Mouse (Mus musculus) 3T3-L1 (cell line): ENCODE measurements around the gene Fam120c.

Experiments
- DNase-seq: peaks from one replicate; pipeline ENCODE4 v3.0.0-alpha.2; 2015; ENCODE audit warnings: low read depth, low spot score

Fam120c gene

GRCm38 (mm10) chrX:151343761-151344500 is at the start of gene Fam120c:
Gene Fam120c, plus strand, starts transcription at chrX:151344175.
- DNase-seq, result peak; percentile 84

GRCm38 (mm10) chrX:151298329-151298728 is 45.6 kb upstream of the Fam120c start:
- DNase-seq, result no peak

- DNase-seq, result no peak
Observed at GRCm38 (mm10) chrX:151313732-151314131, 30.2 kb upstream of the Fam120c start.

- no peak for DNase-seq
Observed at GRCm38 (mm10) chrX:151333615-151334014, 10.4 kb upstream of the Fam120c start.

- peak; percentile 5 for DNase-seq
Observed at GRCm38 (mm10) chrX:151337804-151338203, 6.2 kb upstream of the Fam120c start.

GRCm38 (mm10) chrX:151344501-151344984 is 568 bp downstream of the Fam120c start:
- peak; percentile 29 for DNase-seq

- DNase-seq, result peak; percentile 21
Observed at GRCm38 (mm10) chrX:151345333-151346125, 1.6 kb downstream of the Fam120c start.

GRCm38 (mm10) chrX:151347278-151347677 is 3.3 kb downstream of the Fam120c start:
- DNase-seq, result peak; percentile 18

- peak; percentile 64 for DNase-seq
Observed at GRCm38 (mm10) chrX:151349322-151349721, 5.3 kb downstream of the Fam120c start.

GRCm38 (mm10) chrX:151418801-151419200 is 74.8 kb downstream of the Fam120c start:
- DNase-seq, result no peak

- DNase-seq, result no peak
Observed at GRCm38 (mm10) chrX:151420791-151421190, 76.8 kb downstream of the Fam120c start.

GRCm38 (mm10) chrX:151443637-151444036 is 99.7 kb downstream of the Fam120c start:
- no peak for DNase-seq

- no peak for DNase-seq
Observed at GRCm38 (mm10) chrX:151444189-151444588, 100.2 kb downstream of the Fam120c start.

GRCm38 (mm10) chrX:151488128-151488527 is 144.2 kb downstream of the Fam120c start:
- peak; percentile 7 for DNase-seq

- DNase-seq, result peak; percentile 2
Observed at GRCm38 (mm10) chrX:151493269-151493668, 149.3 kb downstream of the Fam120c start.

GRCm38 (mm10) chrX:151496596-151496995 is 152.6 kb downstream of the Fam120c start:
- DNase-seq, result no peak

- no peak for DNase-seq
Observed at GRCm38 (mm10) chrX:151508536-151508935, 164.6 kb downstream of the Fam120c start.

- DNase-seq, result no peak
Observed at GRCm38 (mm10) chrX:151509906-151510305, 165.9 kb downstream of the Fam120c start.

GRCm38 (mm10) chrX:151513066-151513465 is 169.1 kb downstream of the Fam120c start:
- no peak for DNase-seq

- DNase-seq, result no peak
Observed at GRCm38 (mm10) chrX:151513694-151514093, 169.7 kb downstream of the Fam120c start.

- peak; percentile 31 for DNase-seq
Observed at GRCm38 (mm10) chrX:151518181-151518580, 174.2 kb downstream of the Fam120c start.

- no peak for DNase-seq
Observed at GRCm38 (mm10) chrX:151520127-151520457, 176.1 kb downstream of the Fam120c start.
